Mouse (Mus musculus) limb, embryonic 11.5 days (tissue): ENCODE data around the gene Ttll3. TPM values are rescaled to one million over a fixed set of nuclear protein-coding genes. Genes with fewer than 3 reads are reported as not detected.
A peak's percentile ranks its signal among the peaks of the same experiment; 100 is the strongest.

Experiments
- ATAC-seq: fragments of 200-750 bp; cut with Nextera tagmentation; 2 replicates; pipeline ENCODE4 v1.8.0; 2017; ENCODE audit warnings: low read depth; ENCODE audit not compliant: insufficient number of reproducible peaks, low FRiP score, low TSS enrichment
- DNase-seq: peaks from one replicate; pipeline ENCODE4 v3.0.0-alpha.2; 2015; ENCODE audit warnings: low spot score
- H3K27ac ChIP-seq: fragments of 300-500 bp; sonication (generic); replicated peaks from 2 replicates; pipeline ENCODE4 v1.5.1; 2014; ENCODE audit warnings: low read depth, mild to moderate bottlenecking, low read length
- H3K27me3 ChIP-seq: fragments of 300-500 bp; sonication (generic); 2 replicates; pipeline ENCODE4 v1.6.1; 2014; ENCODE audit warnings: mild to moderate bottlenecking, low read length, mixed read lengths; ENCODE audit not compliant: control insufficient read depth, insufficient read depth
- H3K36me3 ChIP-seq: fragments of 300-500 bp; sonication (generic); 2 replicates; pipeline ENCODE4 v1.6.1; 2014; ENCODE audit warnings: mild to moderate bottlenecking, low read length, moderate library complexity, mixed read lengths; ENCODE audit not compliant: control insufficient read depth, insufficient read depth
- H3K4me1 ChIP-seq: fragments of 300-500 bp; sonication (generic); 2 replicates; pipeline ENCODE4 v1.6.1; 2014; ENCODE audit warnings: low read length, mixed read lengths; ENCODE audit not compliant: control insufficient read depth, insufficient read depth
- H3K4me2 ChIP-seq: fragments of 300-500 bp; sonication (generic); 2 replicates; pipeline ENCODE4 v1.6.1; 2014; ENCODE audit warnings: low read depth, mild to moderate bottlenecking, moderate library complexity; ENCODE audit not compliant: severe bottlenecking
- H3K4me3 ChIP-seq: fragments of 300-500 bp; sonication (generic); 2 replicates; pipeline ENCODE4 v1.5.1; 2014; ENCODE audit warnings: low read depth, low read length
- H3K9ac ChIP-seq: fragments of 300-500 bp; sonication (generic); 2 replicates; pipeline ENCODE4 v1.6.1; 2014; ENCODE audit warnings: mild to moderate bottlenecking, low read length
- H3K9me3 ChIP-seq: fragments of 300-500 bp; sonication (generic); 2 replicates; pipeline ENCODE4 v1.6.1; 2016; ENCODE audit warnings: low read length; ENCODE audit not compliant: control insufficient read depth
- WGBS: fragments of 180-500 bp; shearing (Covaris S2); extraction: QIAGEN DNeasy Blood & Tissue Kit; methylation state at CpG from one replicate; pipeline ENCODE4 v1.1.7; 2014; 5-methylcytosine and 5-hydroxymethylcytosine counted together
- polyA plus RNA-seq: library from polyadenylated mRNA; unstranded; fragments of >200 nt; fragmentation: Nextera tagmentation; extraction: Ambion mirVana; gene quantifications from 2 replicates; pipeline ENCODE4 v1.2.1, GENCODE M21; 2014

Ttll3 gene
- polyA plus RNA-seq, 1 experiment from 2014 or later = 2.1 TPM

- WGBS = under 1% methylated on average over 25 of the region's 25 CpGs
- peak; percentile 94 for ATAC-seq
- Histone ChIP-seq H3K9ac (peak within 1 kb of the TSS; percentile 84), H3K4me3 (peak within 1 kb of the TSS; percentile 64), H3K27me3 (no peaks in the 10 kb centered on the region), H3K4me2 (peak within 1 kb of the TSS; percentile 96), H3K4me1 (peaks cover 7% of the 10 kb centered on the region; the same call in 1 of the 2 replicates), H3K9me3 (no peaks in the 10 kb centered on the region), H3K36me3 (peaks cover 3% of the 10 kb centered on the region; the same call in 1 of the 2 replicates), H3K27ac (no peak within 1 kb of the TSS; the same call in 1 of the 2 replicates)
- DNase-seq = peak; percentile 99
Measured at GRCm38 (mm10) chr6:113419199-113419587, 30.1 kb downstream of the Ttll3 start, which contains the start of gene Rpusd3. TSS of gene Rpusd3 (minus strand) at chr6:113419340.

- 90% methylated on average over 4 of the region's 4 CpGs for WGBS
- no peak overlapping the region for H3K27ac ChIP-seq
Measured at GRCm38 (mm10) chr6:113423000-113423399, 33.9 kb downstream of the Ttll3 start.

GRCm38 (mm10) chr6:113424187-113424586 lies 35.1 kb downstream of the Ttll3 start:
- WGBS = 85% methylated on average over 7 of the region's 7 CpGs
- no peak overlapping the region for H3K4me3 ChIP-seq
- no peak overlapping the region for H3K9ac ChIP-seq
- H3K27me3 ChIP-seq = no peaks in the 10 kb centered on the region
- no peaks in the 10 kb centered on the region for H3K9me3 ChIP-seq
- DNase-seq = no peak
- no peak overlapping the region for H3K4me2 ChIP-seq
- no peaks in the 10 kb centered on the region for H3K36me3 ChIP-seq
- no peak overlapping the region for H3K27ac ChIP-seq
- no peak for ATAC-seq
- H3K4me1 ChIP-seq = no peaks in the 10 kb centered on the region

More at GRCm38 (mm10) chr6:113423000-113423399, 33.9 kb downstream of the Ttll3 start:
- Histone ChIP-seq H3K4me1 (peaks cover 5% of the 10 kb centered on the region; the same call in 1 of the 2 replicates), H3K9ac (no peak overlapping the region), H3K27me3 (no peaks in the 10 kb centered on the region), H3K4me2 (no peak overlapping the region), H3K9me3 (no peaks in the 10 kb centered on the region), H3K36me3 (no peaks in the 10 kb centered on the region), H3K4me3 (no peak overlapping the region)
- DNase-seq (no peak), ATAC-seq (no peak)

- no peaks in the 10 kb centered on the region for H3K4me1 ChIP-seq
- H3K27ac ChIP-seq = no peak overlapping the region
- WGBS = 89% methylated on average over 4 of the region's 4 CpGs
- H3K9ac ChIP-seq = no peak overlapping the region
- H3K36me3 ChIP-seq = no peaks in the 10 kb centered on the region
- H3K4me3 ChIP-seq = no peak overlapping the region
- ATAC-seq (no peak), DNase-seq (no peak)
- H3K9me3 ChIP-seq = no peaks in the 10 kb centered on the region
- no peak overlapping the region for H3K4me2 ChIP-seq
- no peaks in the 10 kb centered on the region for H3K27me3 ChIP-seq
Measured at GRCm38 (mm10) chr6:113426696-113427095, 37.6 kb downstream of the Ttll3 start.

GRCm38 (mm10) chr6:113427397-113427796 lies 38.3 kb downstream of the Ttll3 start:
- Histone ChIP-seq H3K9ac (no peak overlapping the region), H3K9me3 (no peaks in the 10 kb centered on the region), H3K27me3 (no peaks in the 10 kb centered on the region), H3K4me3 (no peak overlapping the region), H3K4me2 (no peak overlapping the region), H3K27ac (no peak overlapping the region), H3K4me1 (no peaks in the 10 kb centered on the region), H3K36me3 (no peaks in the 10 kb centered on the region)
- ATAC-seq = no peak
- DNase-seq = peak; percentile 73
- WGBS = 60% methylated on average over 3 of the region's 3 CpGs

- H3K36me3 ChIP-seq = no peaks in the 10 kb centered on the region
- DNase-seq (no peak), ATAC-seq (no peak)
- no peaks in the 10 kb centered on the region for H3K4me1 ChIP-seq
- no peak overlapping the region for H3K4me2 ChIP-seq
- WGBS = 88% methylated on average over 16 of the region's 16 CpGs
- H3K27ac ChIP-seq = no peak overlapping the region
- H3K9ac ChIP-seq = no peak overlapping the region
- H3K27me3 ChIP-seq = no peaks in the 10 kb centered on the region
- H3K4me3 ChIP-seq = no peak overlapping the region
- H3K9me3 ChIP-seq = no peaks in the 10 kb centered on the region
Measured at GRCm38 (mm10) chr6:113428006-113428405, 38.9 kb downstream of the Ttll3 start.

- ATAC-seq (no peak), DNase-seq (no peak)
- Histone ChIP-seq H3K4me2 (no peak overlapping the region), H3K36me3 (no peaks in the 10 kb centered on the region), H3K9me3 (no peaks in the 10 kb centered on the region), H3K4me3 (no peak overlapping the region), H3K9ac (no peak overlapping the region), H3K4me1 (no peaks in the 10 kb centered on the region), H3K27me3 (no peaks in the 10 kb centered on the region), H3K27ac (no peak overlapping the region)
- WGBS = 80% methylated on average over 3 of the region's 3 CpGs
Measured at GRCm38 (mm10) chr6:113429965-113430364, 40.9 kb downstream of the Ttll3 start.

GRCm38 (mm10) chr6:113430846-113431245 lies 41.8 kb downstream of the Ttll3 start:
- Histone ChIP-seq H3K4me2 (no peak overlapping the region), H3K36me3 (no peaks in the 10 kb centered on the region), H3K27me3 (no peaks in the 10 kb centered on the region), H3K27ac (no peak overlapping the region), H3K9me3 (no peaks in the 10 kb centered on the region), H3K9ac (no peak overlapping the region), H3K4me1 (no peaks in the 10 kb centered on the region), H3K4me3 (no peak overlapping the region)
- DNase-seq = no peak
- ATAC-seq = no peak
- WGBS = 61% methylated on average over 3 of the region's 3 CpGs

GRCm38 (mm10) chr6:113431801-113432200 lies 42.7 kb downstream of the Ttll3 start:
- Histone ChIP-seq H3K27ac (no peak overlapping the region), H3K9me3 (no peaks in the 10 kb centered on the region), H3K36me3 (no peaks in the 10 kb centered on the region), H3K4me1 (no peaks in the 10 kb centered on the region), H3K9ac (no peak overlapping the region), H3K4me3 (no peak overlapping the region), H3K4me2 (no peak overlapping the region), H3K27me3 (no peaks in the 10 kb centered on the region)
- 58% methylated on average over 3 of the region's 3 CpGs for WGBS
- no peak for ATAC-seq
- DNase-seq = no peak
